Mouse (Mus musculus) intestine, embryonic 15.5 days (tissue): ENCODE data around the gene Sik2. TPM values are rescaled to one million over a fixed set of nuclear protein-coding genes. Genes with fewer than 3 reads are reported as not detected.

ENCODE experiments used
- ATAC-seq: fragments of 200-750 bp; cut with Nextera tagmentation; 2 replicates; pipeline ENCODE4 v1.8.0; 2017; ENCODE audit warnings: moderate TSS enrichment, moderate library complexity
- H3K27ac ChIP-seq: fragments of 300-500 bp; sonication (generic); 2 replicates; pipeline ENCODE4 v1.5.1; 2015; ENCODE audit warnings: mild to moderate bottlenecking, inconsistent platforms
- H3K27me3 ChIP-seq: fragments of 300-500 bp; sonication (generic); replicated peaks from 2 replicates; pipeline ENCODE4 v1.6.1; 2015; ENCODE audit warnings: inconsistent platforms
- H3K36me3 ChIP-seq: fragments of 300-500 bp; sonication (generic); 2 replicates; pipeline ENCODE4 v1.6.1; 2015; ENCODE audit warnings: inconsistent platforms
- H3K4me1 ChIP-seq: fragments of 300-500 bp; sonication (generic); replicated peaks from 2 replicates; pipeline ENCODE4 v1.6.1; 2015; ENCODE audit warnings: inconsistent platforms
- H3K4me2 ChIP-seq: fragments of 300-500 bp; sonication (generic); replicated peaks from 2 replicates; pipeline ENCODE4 v1.6.1; 2015; ENCODE audit warnings: mild to moderate bottlenecking, inconsistent platforms
- H3K4me3 ChIP-seq: fragments of 300-500 bp; sonication (generic); replicated peaks from 2 replicates; pipeline ENCODE4 v1.5.1; 2015; ENCODE audit warnings: inconsistent platforms
- H3K9ac ChIP-seq: fragments of 300-500 bp; sonication (generic); 2 replicates; pipeline ENCODE4 v1.6.1; 2015; ENCODE audit warnings: inconsistent platforms
- H3K9me3 ChIP-seq: fragments of 300-500 bp; sonication (generic); 2 replicates; pipeline ENCODE4 v1.6.1; 2016; ENCODE audit warnings: inconsistent platforms
- WGBS: fragments of 180-500 bp; shearing (Covaris S2); methylation state at CpG from one replicate; pipeline ENCODE4 v1.1.7; 2015; 5-methylcytosine and 5-hydroxymethylcytosine counted together
- polyA plus RNA-seq: library from polyadenylated mRNA; unstranded; fragments of >200 nt; fragmentation: Nextera tagmentation; extraction: Ambion mirVana; gene quantifications from 2 replicates; pipeline ENCODE4 v1.2.1, GENCODE M21; 2015

Gene Sik2
- polyA plus RNA-seq, 1 experiment from 2014 or later, result 14.6 TPM

DNA sequence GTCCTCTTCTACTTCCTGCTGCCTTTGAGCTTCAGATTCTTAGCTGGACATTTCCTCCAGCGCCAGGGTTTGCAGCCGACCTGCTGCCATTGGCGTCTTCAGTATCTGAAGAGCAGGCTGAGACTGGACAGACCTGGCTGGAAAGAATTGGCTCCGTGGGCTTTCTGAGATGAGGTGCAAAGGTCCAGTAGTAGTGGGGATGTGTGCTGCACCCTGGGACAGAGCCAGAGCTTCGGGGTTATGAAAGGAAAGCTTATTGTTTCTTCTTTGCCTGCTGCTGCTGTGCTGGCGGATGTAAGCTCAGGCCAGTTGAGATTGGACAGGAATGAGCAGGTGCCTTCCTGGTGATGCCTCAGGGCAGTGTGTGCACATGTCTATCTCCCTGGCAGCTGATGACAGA is 134.8 kb downstream of the Sik2 start:
- Histone ChIP-seq H3K9ac (no peak overlapping the region), H3K27me3 (no peaks in the 10 kb centered on the region), H3K9me3 (no peaks in the 10 kb centered on the region), H3K27ac (no peak overlapping the region), H3K4me2 (no peak overlapping the region), H3K4me3 (no peak overlapping the region), H3K4me1 (no peaks in the 10 kb centered on the region), H3K36me3 (peaks cover 20% of the 10 kb centered on the region)
- ATAC-seq, result no peak
- 88% methylated on average over 6 of the region's 6 CpGs for WGBS

- H3K9me3 ChIP-seq, result no peaks in the 10 kb centered on the region
- no peak overlapping the region for H3K27ac ChIP-seq
- H3K4me2 ChIP-seq, result no peak overlapping the region
- WGBS, result 92% methylated on average over 9 of the region's 9 CpGs
- ATAC-seq, result no peak
- no peaks in the 10 kb centered on the region for H3K27me3 ChIP-seq
- peaks cover 24% of the 10 kb centered on the region for H3K36me3 ChIP-seq
- H3K4me1 ChIP-seq, result no peaks in the 10 kb centered on the region
- no peak overlapping the region for H3K4me3 ChIP-seq
- no peak overlapping the region for H3K9ac ChIP-seq
These were observed 135.7 kb downstream of the Sik2 start for GRCm38 (mm10) chr9:50873210-50873609.

DNA sequence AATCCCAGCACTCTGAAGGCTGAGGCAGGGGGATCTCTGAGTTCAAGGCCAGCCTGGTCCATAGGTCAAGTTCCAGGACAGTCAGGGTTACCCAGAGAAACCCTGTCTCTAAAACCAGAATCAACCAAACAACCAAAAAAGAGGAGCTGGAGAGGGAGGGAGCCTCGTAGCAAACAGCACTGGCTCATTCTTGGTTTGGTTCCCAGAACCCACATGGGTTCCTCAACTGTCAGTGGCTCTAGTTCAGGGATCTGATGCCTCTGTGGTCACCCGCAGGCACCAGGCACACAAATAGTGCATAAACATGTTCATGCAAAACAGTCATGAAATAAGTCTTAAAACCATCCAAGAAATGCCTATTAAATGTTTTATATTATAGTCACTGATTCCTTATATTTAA is 140.7 kb downstream of the Sik2 start:
- Histone ChIP-seq H3K36me3 (peaks cover 35% of the 10 kb centered on the region), H3K9ac (no peak overlapping the region), H3K4me3 (no peak overlapping the region), H3K27me3 (no peaks in the 10 kb centered on the region), H3K27ac (no peak overlapping the region), H3K9me3 (no peaks in the 10 kb centered on the region), H3K4me2 (no peak overlapping the region), H3K4me1 (no peaks in the 10 kb centered on the region)
- WGBS, result 85% methylated on average over 2 of the region's 2 CpGs
- no peak for ATAC-seq

GRCm38 (mm10) chr9:50867015-50867414 is 141.9 kb downstream of the Sik2 start:
- H3K4me1 ChIP-seq, result no peaks in the 10 kb centered on the region
- no peaks in the 10 kb centered on the region for H3K9me3 ChIP-seq
- no peak overlapping the region for H3K4me2 ChIP-seq
- H3K9ac ChIP-seq, result no peak overlapping the region
- no peak overlapping the region for H3K27ac ChIP-seq
- no peak for ATAC-seq
- H3K36me3 ChIP-seq, result peaks cover 40% of the 10 kb centered on the region
- no peaks in the 10 kb centered on the region for H3K27me3 ChIP-seq
- 93% methylated on average over 6 of the region's 6 CpGs for WGBS
- no peak overlapping the region for H3K4me3 ChIP-seq

GRCm38 (mm10) chr9:50865803-50866202 is 143.1 kb downstream of the Sik2 start:
- H3K4me2 ChIP-seq, result no peak overlapping the region
- ATAC-seq, result no peak
- H3K36me3 ChIP-seq, result peaks cover 45% of the 10 kb centered on the region

DNA sequence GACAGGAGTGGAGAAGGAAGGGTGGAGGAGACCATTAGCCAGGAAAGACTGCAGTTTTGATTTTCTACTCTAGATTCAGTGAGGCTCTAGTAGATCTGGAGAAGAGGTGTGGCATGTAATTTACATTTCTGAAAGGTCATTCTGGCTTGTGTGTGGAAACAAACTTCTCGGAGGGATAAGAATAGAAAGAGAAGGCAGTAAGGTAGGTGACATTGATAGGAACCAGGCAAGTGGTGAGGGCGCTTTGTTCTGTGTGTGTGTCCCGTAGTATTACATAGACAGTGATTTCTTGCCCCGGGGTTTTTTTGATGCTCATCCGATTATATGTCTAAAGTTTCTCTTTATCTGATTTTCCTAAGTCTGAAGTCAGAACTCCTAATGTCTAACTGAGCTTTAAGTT is 144.0 kb downstream of the Sik2 start:
- no peaks in the 10 kb centered on the region for H3K4me1 ChIP-seq
- no peak overlapping the region for H3K4me2 ChIP-seq
- ATAC-seq, result no peak
- no peaks in the 10 kb centered on the region for H3K27me3 ChIP-seq
- H3K9ac ChIP-seq, result no peak overlapping the region
- H3K36me3 ChIP-seq, result peaks cover 45% of the 10 kb centered on the region
- 65% methylated on average over 5 of the region's 5 CpGs for WGBS
- H3K4me3 ChIP-seq, result no peak overlapping the region
- H3K9me3 ChIP-seq, result no peaks in the 10 kb centered on the region
- no peak overlapping the region for H3K27ac ChIP-seq

More at GRCm38 (mm10) chr9:50865803-50866202, 143.1 kb downstream of the Sik2 start:
- no peaks in the 10 kb centered on the region for H3K27me3 ChIP-seq
- H3K4me3 ChIP-seq, result no peak overlapping the region
- no peak overlapping the region for H3K9ac ChIP-seq
- H3K27ac ChIP-seq, result no peak overlapping the region
- no peaks in the 10 kb centered on the region for H3K9me3 ChIP-seq
- no peaks in the 10 kb centered on the region for H3K4me1 ChIP-seq
- 82% methylated on average over 8 of the region's 8 CpGs for WGBS

GRCm38 (mm10) chr9:50863824-50864223 is 145.0 kb downstream of the Sik2 start:
- no peak for ATAC-seq
- H3K27ac ChIP-seq, result no peak overlapping the region
- H3K4me3 ChIP-seq, result no peak overlapping the region
- no peaks in the 10 kb centered on the region for H3K27me3 ChIP-seq
- peaks cover 45% of the 10 kb centered on the region for H3K36me3 ChIP-seq
- H3K9ac ChIP-seq, result no peak overlapping the region
- no peaks in the 10 kb centered on the region for H3K4me1 ChIP-seq
- no peak overlapping the region for H3K4me2 ChIP-seq
- H3K9me3 ChIP-seq, result no peaks in the 10 kb centered on the region
- WGBS, result 85% methylated on average over 4 of the region's 4 CpGs

DNA sequence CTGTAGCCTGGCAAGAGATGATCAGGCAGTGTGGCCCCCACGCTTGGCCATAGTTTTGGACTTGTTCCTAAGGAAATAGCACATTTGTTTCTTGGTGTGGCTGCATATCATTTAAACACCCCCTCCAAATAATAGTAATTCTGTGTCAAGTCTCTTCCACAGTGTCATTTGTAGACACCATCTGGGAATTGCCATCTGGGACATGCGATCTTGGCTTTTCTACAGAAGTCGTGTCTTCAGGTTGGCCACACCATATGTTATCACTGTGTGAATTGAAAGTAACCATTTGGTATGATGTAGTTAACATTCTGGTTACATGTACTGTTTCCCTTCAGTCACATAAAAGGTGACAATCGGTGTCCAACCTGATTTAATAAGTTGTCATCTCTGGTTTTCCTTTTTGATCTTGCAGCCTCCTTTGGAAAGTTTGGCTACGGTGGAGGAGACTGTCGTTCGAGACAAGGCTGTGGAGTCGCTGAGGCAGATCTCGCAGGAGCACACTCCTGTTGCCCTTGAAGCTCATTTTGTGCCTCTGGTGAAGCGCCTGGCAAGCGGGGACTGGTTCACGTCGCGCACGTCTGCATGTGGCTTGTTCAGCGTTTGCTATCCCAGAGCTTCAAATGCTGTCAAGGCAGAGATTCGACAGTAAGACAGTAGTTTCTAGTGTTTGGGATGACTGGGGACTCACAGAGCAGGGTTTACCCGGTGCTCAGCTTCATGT is 147.6 kb downstream of the Sik2 start:
- Histone ChIP-seq H3K36me3 (peaks cover 31% of the 10 kb centered on the region), H3K4me1 (0 out of 2 replicates have a peak, but pooled peaks cover 4% of the 10 kb centered on the region), H3K4me3 (no peak overlapping the region), H3K9ac (no peak overlapping the region), H3K27ac (no peak overlapping the region), H3K27me3 (no peaks in the 10 kb centered on the region), H3K4me2 (no peak overlapping the region), H3K9me3 (no peaks in the 10 kb centered on the region)
- WGBS, result 93% methylated on average over 18 of the region's 18 CpGs
- ATAC-seq, result no peak

- Histone ChIP-seq H3K4me1 (0 out of 2 replicates have a peak, but pooled peaks cover 8% of the 10 kb centered on the region), H3K27ac (no peak overlapping the region), H3K27me3 (no peaks in the 10 kb centered on the region), H3K9me3 (no peaks in the 10 kb centered on the region), H3K36me3 (peaks cover 21% of the 10 kb centered on the region), H3K9ac (no peak overlapping the region), H3K4me3 (no peak overlapping the region), H3K4me2 (no peak overlapping the region)
- WGBS, result 70% methylated on average over 6 of the region's 6 CpGs
- no peak for ATAC-seq
These were observed 150.2 kb downstream of the Sik2 start for GRCm38 (mm10) chr9:50858681-50859080.

DNA sequence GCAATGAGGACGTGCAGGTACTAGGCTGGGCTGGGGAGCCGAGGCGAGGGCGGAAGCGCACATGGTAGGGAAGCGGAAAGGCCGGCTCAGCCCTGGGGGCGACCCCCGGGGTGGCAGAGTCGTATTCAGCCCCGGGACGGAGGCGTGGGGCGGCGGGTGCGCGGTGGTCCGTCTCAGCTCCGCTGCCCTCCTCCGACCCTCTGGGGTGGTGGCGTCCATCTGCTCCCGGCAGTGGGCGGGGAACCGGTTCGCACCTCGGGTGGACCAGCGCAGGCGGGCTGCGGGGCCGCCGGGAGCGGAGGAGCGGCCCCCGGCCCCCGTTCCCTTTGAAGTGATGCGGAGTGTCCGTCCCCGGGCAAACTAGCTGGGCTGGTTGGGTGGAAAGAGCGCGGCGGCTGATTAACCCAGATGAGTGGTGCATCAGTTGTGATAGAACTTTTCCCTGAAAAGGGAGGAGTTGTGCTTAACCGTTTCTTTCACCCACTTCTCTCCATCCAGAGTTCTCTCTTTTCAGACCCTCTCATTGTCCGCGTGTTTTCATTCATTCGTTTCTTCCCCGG is 151.7 kb downstream of the Sik2 start:
- 0 out of 2 replicates have a peak, but pooled peaks cover 18% of the 10 kb centered on the region for H3K4me1 ChIP-seq
- H3K27me3 ChIP-seq, result no peaks in the 10 kb centered on the region
- peak overlapping the region; percentile 71 for H3K9ac ChIP-seq
- ATAC-seq, result peak; percentile 65
- no peaks in the 10 kb centered on the region for H3K9me3 ChIP-seq
- WGBS, result 0% methylated on average over 43 of the region's 46 CpGs
- peak overlapping the region; percentile 74 for H3K4me2 ChIP-seq
- H3K27ac ChIP-seq, result peak overlapping the region; percentile 90
- H3K36me3 ChIP-seq, result peaks cover 15% of the 10 kb centered on the region; the same call in 1 of the 2 replicates
- H3K4me3 ChIP-seq, result peak overlapping the region; percentile 81

GRCm38 (mm10) chr9:50856341-50857081 is 152.4 kb downstream of the Sik2 start:
- Histone ChIP-seq H3K9me3 (no peaks in the 10 kb centered on the region), H3K27ac (peak overlapping the region; percentile 90), H3K4me2 (peak overlapping the region; percentile 74), H3K36me3 (peaks cover 10% of the 10 kb centered on the region; the same call in 1 of the 2 replicates), H3K4me3 (peak overlapping the region; percentile 81), H3K9ac (peak overlapping the region; percentile 71), H3K27me3 (no peaks in the 10 kb centered on the region), H3K4me1 (0 out of 2 replicates have a peak, but pooled peaks cover 18% of the 10 kb centered on the region)
- ATAC-seq, result peak; percentile 93
- 1% methylated on average over 45 of the region's 45 CpGs for WGBS

DNA sequence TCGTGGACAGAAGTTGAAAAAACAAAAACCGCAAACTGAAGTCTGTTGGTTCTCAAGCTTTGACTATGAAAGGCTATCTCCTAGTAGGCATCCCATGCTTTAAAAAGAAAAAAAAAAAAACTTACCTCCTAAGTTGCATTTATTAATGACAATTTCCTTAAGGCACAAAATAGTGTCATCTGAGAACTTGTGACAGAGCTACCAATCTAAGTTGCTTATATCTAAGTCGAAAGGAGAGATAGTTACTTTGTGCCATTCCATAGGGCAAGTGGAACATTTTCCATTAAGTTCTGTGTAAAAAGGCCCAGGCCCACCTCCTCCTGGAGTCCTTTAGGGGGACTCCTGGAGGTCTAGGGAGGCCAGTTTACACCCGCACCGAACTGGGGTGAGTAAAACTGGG is 153.1 kb downstream of the Sik2 start:
- Histone ChIP-seq H3K27ac (peak overlapping the region; percentile 90), H3K4me1 (peaks cover 21% of the 10 kb centered on the region), H3K4me3 (0 out of 2 replicates have a peak overlapping the region, but pooled peaks have one; percentile 81), H3K9ac (no peak overlapping the region), H3K36me3 (peaks cover 8% of the 10 kb centered on the region; the same call in 1 of the 2 replicates), H3K9me3 (no peaks in the 10 kb centered on the region), H3K4me2 (peak overlapping the region; percentile 74), H3K27me3 (no peaks in the 10 kb centered on the region)
- ATAC-seq, result no peak
- 74% methylated on average over 5 of the region's 5 CpGs for WGBS
